Mouse (Mus musculus) liver, adult 2 months (tissue): ENCODE data around the gene Ncor1. TPM values are rescaled to one million over a fixed set of nuclear protein-coding genes. Genes with fewer than 3 reads are reported as not detected.
"Not testable (repeated sequence)": the region's sequence is repeated elsewhere in the genome, so short reads cannot be mapped to it uniquely, and the experiment has no call there.

Experiments
- DNase-seq: peaks from one replicate; pipeline ENCODE4 v3.0.0-alpha.2; 2011; ENCODE audit warnings: low read depth, low spot score; ENCODE audit errors: extremely low read depth
- H3K27ac ChIP-seq: fragments of 200-500 bp; replicated peaks from 2 replicates; pipeline ENCODE4 v1.5.1; 2012; ENCODE audit warnings: low read depth, mild to moderate bottlenecking, control low read depth, inconsistent platforms, low read length; ENCODE audit not compliant: insufficient read depth
- H3K27me3 ChIP-seq: fragments of 200-500 bp; 2 replicates; pipeline ENCODE4 v1.6.1; 2012; ENCODE audit warnings: mild to moderate bottlenecking, moderate library complexity, low read length, inconsistent platforms; ENCODE audit not compliant: control insufficient read depth, insufficient read depth
- H3K36me3 ChIP-seq: fragments of 200-500 bp; 2 replicates; pipeline ENCODE4 v1.6.1; 2012; ENCODE audit warnings: low read length, inconsistent platforms; ENCODE audit not compliant: control insufficient read depth, insufficient read depth
- H3K4me1 ChIP-seq: fragments of 200-500 bp; 2 replicates; pipeline ENCODE4 v1.6.1; 2011; ENCODE audit warnings: low read length; ENCODE audit not compliant: control insufficient read depth, insufficient read depth
- H3K4me3 ChIP-seq: fragments of 200-500 bp; 2 replicates; pipeline ENCODE4 v1.5.1; 2011; ENCODE audit warnings: low read depth, mild to moderate bottlenecking, control low read depth, low read length, moderate library complexity; ENCODE audit not compliant: insufficient read depth
- H3K79me2 ChIP-seq: fragments of 200-500 bp; 2 replicates; pipeline ENCODE4 v1.6.1; 2012; ENCODE audit warnings: inconsistent platforms, mild to moderate bottlenecking, low read length, moderate library complexity; ENCODE audit not compliant: control insufficient read depth, insufficient read depth
- H3K9ac ChIP-seq: fragments of 200-500 bp; 2 replicates; pipeline ENCODE4 v1.6.1; 2012; ENCODE audit warnings: low read depth, mild to moderate bottlenecking, control low read depth, inconsistent platforms, low read length
- CTCF ChIP-seq: fragments of 200-500 bp; IDR thresholded peaks from 2 replicates; pipeline ENCODE4 v1.5.1; 2011; ENCODE audit warnings: low read depth, low read length, control low read depth
- POLR2A ChIP-seq: fragments of 200-500 bp; IDR thresholded peaks from 2 replicates; pipeline ENCODE4 v1.6.1; 2011; ENCODE audit warnings: low read length, control low read depth; ENCODE audit not compliant: insufficient read depth; ENCODE audit errors: extremely low read depth
- WGBS: fragments of 180-500 bp; shearing (Covaris S2); methylation state at CpG from one replicate; pipeline ENCODE4 v1.1.7; 2018; 5-methylcytosine and 5-hydroxymethylcytosine counted together
- polyA plus RNA-seq: library from polyadenylated mRNA; depleted of rRNA; stranded (reverse); fragments of >200 nt; gene quantifications from 2 replicates; pipeline ENCODE4 v1.2.3, GENCODE M21; 2012
- total RNA-seq: library from RNA; depleted of rRNA; stranded (reverse); fragments of >200 nt; gene quantifications from 2 replicates; pipeline ENCODE4 v1.2.3, GENCODE M21; 2014

Gene Ncor1
- total and polyA plus RNA-seq, 2 experiments = 46.8 to 51.4 TPM

- 93% methylated on average over 10 of the region's 10 CpGs for WGBS
- Histone ChIP-seq H3K27me3 (no peaks in the 10 kb centered on the region), H3K4me3 (no peak overlapping the region), H3K27ac (no peak overlapping the region), H3K36me3 (peaks cover 54% of the 10 kb centered on the region), H3K79me2 (no peaks in the 10 kb centered on the region), H3K9ac (no peak overlapping the region), H3K4me1 (no peaks in the 10 kb centered on the region)
- no peak for DNase-seq
- TF ChIP-seq POLR2A (no peak), CTCF (no peak)
Measured at GRCm38 (mm10) chr11:62387608-62388330, 70.6 kb downstream of the Ncor1 start.

GRCm38 (mm10) chr11:62377202-62377851 lies 81.0 kb downstream of the Ncor1 start:
- H3K4me3 ChIP-seq, H3K9ac ChIP-seq, H3K27ac ChIP-seq, H3K27me3 ChIP-seq, DNase-seq, H3K4me1 ChIP-seq, H3K79me2 ChIP-seq: not testable (repeated sequence)
- WGBS = 92% methylated on average over 6 of the region's 6 CpGs
- H3K36me3 ChIP-seq = peaks cover 57% of the 10 kb centered on the region

GRCm38 (mm10) chr11:62371776-62372175 lies 86.6 kb downstream of the Ncor1 start:
- Histone ChIP-seq H3K79me2 (peaks cover 5% of the 10 kb centered on the region; the same call in 1 of the 2 replicates), H3K4me3 (no peak overlapping the region), H3K36me3 (peaks cover 59% of the 10 kb centered on the region), H3K27ac (no peak overlapping the region), H3K4me1 (no peaks in the 10 kb centered on the region), H3K27me3 (no peaks in the 10 kb centered on the region), H3K9ac (no peak overlapping the region)
- DNase-seq = no peak
- TF ChIP-seq POLR2A (no peak), CTCF (no peak)
- 97% methylated on average over 2 of the region's 2 CpGs for WGBS

GRCm38 (mm10) chr11:62369924-62370323 lies 88.4 kb downstream of the Ncor1 start:
- no peak overlapping the region for H3K27ac ChIP-seq
- H3K36me3 ChIP-seq = peaks cover 58% of the 10 kb centered on the region
- no peaks in the 10 kb centered on the region for H3K4me1 ChIP-seq
- TF ChIP-seq CTCF (no peak), POLR2A (no peak)
- peaks cover 5% of the 10 kb centered on the region; the same call in 1 of the 2 replicates for H3K79me2 ChIP-seq
- H3K9ac ChIP-seq = no peak overlapping the region
- no peak overlapping the region for H3K4me3 ChIP-seq
- no peak for DNase-seq
- H3K27me3 ChIP-seq = no peaks in the 10 kb centered on the region

- no peaks in the 10 kb centered on the region; the same call in 1 of the 2 replicates for H3K79me2 ChIP-seq
- H3K9ac ChIP-seq = no peak overlapping the region
- H3K27ac ChIP-seq = no peak overlapping the region
- H3K27me3 ChIP-seq = no peaks in the 10 kb centered on the region
- DNase-seq = no peak
- WGBS = 94% methylated on average over 6 of the region's 6 CpGs
- peaks cover 53% of the 10 kb centered on the region for H3K36me3 ChIP-seq
- TF ChIP-seq POLR2A (no peak), CTCF (no peak)
- H3K4me1 ChIP-seq = no peaks in the 10 kb centered on the region
- H3K4me3 ChIP-seq = no peak overlapping the region
Measured at GRCm38 (mm10) chr11:62366879-62367278, 91.5 kb downstream of the Ncor1 start.

GRCm38 (mm10) chr11:62355216-62355615 lies 103.1 kb downstream of the Ncor1 start:
- Histone ChIP-seq H3K27ac (no peak overlapping the region), H3K4me1 (peaks cover 7% of the 10 kb centered on the region; the same call in 1 of the 2 replicates), H3K79me2 (peaks cover 2% of the 10 kb centered on the region; the same call in 1 of the 2 replicates), H3K9ac (no peak overlapping the region), H3K27me3 (no peaks in the 10 kb centered on the region), H3K4me3 (no peak overlapping the region), H3K36me3 (peaks cover 59% of the 10 kb centered on the region)
- 91% methylated on average over 2 of the region's 2 CpGs for WGBS
- no peak for DNase-seq
- no peak for TF ChIP-seq CTCF
